Mouse (Mus musculus): ENCODE data around the gene Rufy3.

Rufy3 gene

GRCm38 (mm10) chr5:88575506-88576338, 10.9 kb downstream of the Rufy3 start:
- peak; percentile 33 for DNase-seq

GRCm38 (mm10) chr5:88580681-88581080, 15.8 kb downstream of the Rufy3 start:
- no peak for DNase-seq

GRCm38 (mm10) chr5:88581343-88581742, 16.5 kb downstream of the Rufy3 start:
- DNase-seq = no peak

GRCm38 (mm10) chr5:88583271-88584031, 18.6 kb downstream of the Rufy3 start:
- peak; percentile 55 for DNase-seq

- DNase-seq = peak; percentile 20
Measured at GRCm38 (mm10) chr5:88584061-88584460, 19.2 kb downstream of the Rufy3 start.

GRCm38 (mm10) chr5:88586407-88587174, 21.8 kb downstream of the Rufy3 start:
- DNase-seq = no peak

- DNase-seq = no peak
Measured at GRCm38 (mm10) chr5:88587211-88587934, 22.5 kb downstream of the Rufy3 start.

GRCm38 (mm10) chr5:88588481-88588880, 23.6 kb downstream of the Rufy3 start:
- DNase-seq = no peak

GRCm38 (mm10) chr5:88593421-88594172, 28.8 kb downstream of the Rufy3 start:
- no peak for DNase-seq

- no peak for DNase-seq
Measured at GRCm38 (mm10) chr5:88594173-88594569, 29.3 kb downstream of the Rufy3 start.

- DNase-seq = no peak
Measured at GRCm38 (mm10) chr5:88595537-88596455, 31.0 kb downstream of the Rufy3 start.

- no peak for DNase-seq
Measured at GRCm38 (mm10) chr5:88598961-88599360, 34.1 kb downstream of the Rufy3 start.

GRCm38 (mm10) chr5:88602030-88602429, 37.2 kb downstream of the Rufy3 start:
- no peak for DNase-seq

- no peak for DNase-seq
Measured at GRCm38 (mm10) chr5:88602713-88603112, 37.9 kb downstream of the Rufy3 start.

- DNase-seq = no peak
Measured at GRCm38 (mm10) chr5:88604046-88604445, 39.2 kb downstream of the Rufy3 start.

- DNase-seq = no peak
Measured at GRCm38 (mm10) chr5:88604641-88605358, 40.0 kb downstream of the Rufy3 start.

GRCm38 (mm10) chr5:88614129-88614528, 49.3 kb downstream of the Rufy3 start:
- DNase-seq = no peak

- DNase-seq = no peak
Measured at GRCm38 (mm10) chr5:88616988-88617387, 52.1 kb downstream of the Rufy3 start.

GRCm38 (mm10) chr5:88627545-88627944, 62.7 kb downstream of the Rufy3 start:
- DNase-seq = no peak

GRCm38 (mm10) chr5:88629125-88629524, 64.3 kb downstream of the Rufy3 start:
- DNase-seq = no peak

Measured in right cerebral cortex, postnatal 4 days (tissue).